Mouse (Mus musculus): ENCODE results near the gene Serhl. TPM values are rescaled to one million over a fixed set of nuclear protein-coding genes. Genes with fewer than 3 reads are reported as not detected.

Serhl gene
- polyA plus RNA-seq, 1 experiment from 2014 or later, result 20.1 TPM

DNA sequence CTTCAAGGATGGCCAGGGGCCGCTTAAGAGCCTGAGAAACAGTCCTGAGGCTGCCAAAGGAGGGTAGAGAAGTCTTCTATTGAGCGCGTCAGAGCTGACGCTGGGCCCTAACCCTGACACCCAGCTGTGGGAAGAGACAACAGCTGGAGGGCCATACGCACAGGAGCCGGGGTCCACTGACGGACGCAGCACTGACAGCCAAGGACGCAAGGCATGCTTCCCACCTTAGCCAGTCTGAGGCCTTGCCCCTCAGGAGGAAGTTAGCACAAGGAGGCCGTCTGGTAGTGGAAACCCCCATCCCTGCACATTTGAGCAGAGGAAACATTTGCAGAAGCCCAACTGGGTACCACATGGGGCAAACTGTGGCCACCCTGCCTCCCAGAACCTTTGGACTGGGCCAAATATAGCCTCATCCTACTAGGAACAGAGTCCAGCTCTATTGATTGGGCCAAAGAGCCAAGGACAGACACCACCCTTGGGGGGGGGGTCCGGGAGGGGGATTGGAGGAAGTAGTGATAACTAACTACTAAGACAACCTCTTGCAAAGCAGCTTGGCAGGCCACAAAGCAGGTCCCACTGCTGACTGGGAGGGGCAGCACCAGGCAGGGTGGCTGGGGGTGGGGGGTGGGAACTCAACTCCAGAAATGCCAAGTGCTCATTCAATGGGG lies 73.6 kb downstream of the Serhl start:
- 70% methylated on average over 11 of the region's 11 CpGs for WGBS (ENCODE audit: insufficient replicate concordance)
- peak overlapping the region; percentile 58 for H3K27ac ChIP-seq
- peak overlapping the region; percentile 17; the same call in 1 of the 2 replicates for H3K4me2 ChIP-seq
- H3K36me3 ChIP-seq, result peaks cover 91% of the 10 kb centered on the region
- no peak for ATAC-seq (ENCODE audit: low read depth)
- peaks cover 91% of the 10 kb centered on the region for H3K4me1 ChIP-seq (replicated peaks)
- DNase-seq, result no peak
- H3K4me3 ChIP-seq (replicated peaks), result no peak overlapping the region
- H3K9me3 ChIP-seq (replicated peaks), result no peaks in the 10 kb centered on the region
- H3K27me3 ChIP-seq, result no peaks in the 10 kb centered on the region
- peak overlapping the region; percentile 27; the same call in 1 of the 2 replicates for H3K9ac ChIP-seq

DNA sequence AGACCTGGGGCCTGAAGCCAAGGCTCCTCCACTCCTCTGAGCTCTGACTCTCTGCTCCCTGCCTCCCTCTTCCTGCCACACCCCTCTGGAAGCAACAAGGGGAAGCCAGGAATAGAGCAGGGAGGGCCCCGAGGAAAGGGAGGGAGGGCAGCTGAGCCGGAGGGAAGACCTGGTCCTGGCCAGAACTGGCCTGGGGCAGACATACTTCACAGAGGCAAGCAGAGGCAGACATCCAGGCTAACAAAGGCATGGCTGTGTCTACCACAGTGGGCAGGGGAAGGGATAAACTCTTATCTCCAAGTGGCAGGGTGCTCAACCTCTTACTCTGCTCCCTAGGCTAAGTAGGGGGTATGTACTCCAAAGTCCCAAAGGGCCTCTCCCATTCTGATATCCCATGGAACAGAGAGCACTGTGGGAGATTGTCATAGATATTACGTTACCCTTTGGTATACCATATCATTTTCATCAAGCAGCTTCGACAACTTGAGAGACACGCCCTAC lies 75.7 kb downstream of the Serhl start:
- peak overlapping the region; percentile 71 for H3K9ac ChIP-seq
- ATAC-seq (ENCODE audit: low read depth), result peak; percentile 93
- peak overlapping the region; percentile 94 for H3K4me2 ChIP-seq
- WGBS (ENCODE audit: insufficient replicate concordance), result 8% methylated on average over 5 of the region's 5 CpGs
- peaks cover 92% of the 10 kb centered on the region for H3K4me1 ChIP-seq (replicated peaks)
- peaks cover 80% of the 10 kb centered on the region for H3K36me3 ChIP-seq
- peak overlapping the region; percentile 93 for H3K27ac ChIP-seq
- DNase-seq, result peak; percentile 69
- H3K27me3 ChIP-seq, result no peaks in the 10 kb centered on the region
- H3K4me3 ChIP-seq (replicated peaks), result peak overlapping the region; percentile 49
- no peaks in the 10 kb centered on the region for H3K9me3 ChIP-seq (replicated peaks)

DNA sequence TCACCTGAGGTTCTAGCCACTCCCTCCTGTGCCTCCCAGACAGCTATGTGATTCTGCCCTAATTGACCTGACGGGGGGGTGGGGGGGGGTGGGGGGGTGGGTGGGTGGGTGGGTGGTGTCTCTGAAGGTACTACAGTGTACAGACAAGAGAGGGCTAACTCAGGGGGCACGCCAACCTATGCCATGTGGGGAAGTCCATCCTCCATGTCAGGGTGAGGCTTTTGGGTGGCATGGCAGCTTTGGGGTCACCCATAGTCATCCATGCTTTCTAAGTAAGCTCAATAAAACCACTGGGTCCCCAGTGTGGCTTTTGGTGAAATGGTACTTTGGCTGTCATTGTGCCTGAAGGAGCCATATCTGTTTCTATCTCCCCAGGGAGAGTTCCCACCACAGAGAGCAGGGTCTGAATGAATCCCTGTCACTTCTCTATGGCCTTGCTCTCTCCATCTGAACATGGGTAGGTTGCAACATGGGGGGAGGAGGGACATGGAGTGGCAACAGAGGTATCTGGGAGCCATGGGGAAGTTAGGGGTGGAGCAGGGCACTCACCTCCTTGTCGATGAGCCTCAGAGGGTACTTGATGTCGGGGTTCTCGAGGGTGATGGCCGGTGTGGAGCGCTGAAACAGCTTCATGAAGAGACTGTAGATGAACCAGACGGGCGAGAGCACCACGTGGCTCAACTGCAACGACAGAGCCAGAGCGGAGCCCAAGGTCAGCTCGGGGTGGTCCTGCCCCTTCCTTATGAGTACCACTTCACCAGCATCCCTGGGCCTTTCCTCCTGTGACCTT lies 76.4 kb downstream of the Serhl start:
- Histone ChIP-seq H3K4me1 (replicated peaks) (peaks cover 92% of the 10 kb centered on the region), H3K27me3 (no peaks in the 10 kb centered on the region), H3K27ac (peak overlapping the region; percentile 93), H3K36me3 (peaks cover 73% of the 10 kb centered on the region), H3K9me3 (replicated peaks) (no peaks in the 10 kb centered on the region), H3K9ac (peak overlapping the region; percentile 98), H3K4me3 (replicated peaks) (peak overlapping the region; percentile 100), H3K4me2 (peak overlapping the region; percentile 94)
- no peak for ATAC-seq (ENCODE audit: low read depth)
- 79% methylated on average over 13 of the region's 13 CpGs for WGBS (ENCODE audit: insufficient replicate concordance)
- DNase-seq, result no peak

Other genes with a start within 250 kb of the Serhl start
- 3.0 and 3.1 TPM in 2 replicates for gene Tcf20, start 101.6 kb upstream of the Serhl start, polyA plus RNA-seq (2015; fragmentation: Nextera tagmentation; extraction: Ambion mirVana)
- gene Nfam1, start 56.2 kb upstream of the Serhl start, polyA plus RNA-seq (2015; fragmentation: Nextera tagmentation; extraction: Ambion mirVana), result 5.9 and 7.0 TPM in 2 replicates
- gene Rrp7a, start 33.3 kb downstream of the Serhl start, polyA plus RNA-seq (2015; fragmentation: Nextera tagmentation; extraction: Ambion mirVana), result 35.6 and 40.9 TPM in 2 replicates
- 65.0 and 69.6 TPM in 2 replicates for gene Poldip3, start 59.9 kb downstream of the Serhl start, polyA plus RNA-seq (2015; fragmentation: Nextera tagmentation; extraction: Ambion mirVana)
- gene Cyb5r3, start 83.1 kb downstream of the Serhl start, polyA plus RNA-seq (2015; fragmentation: Nextera tagmentation; extraction: Ambion mirVana), result 110 and 147 TPM in 2 replicates
- gene A4galt, start 162.3 kb downstream of the Serhl start, polyA plus RNA-seq (2015; fragmentation: Nextera tagmentation; extraction: Ambion mirVana), result 0.05 and 0.07 TPM in 2 replicates